Mouse (Mus musculus) layer of hippocampus, postnatal 25 days (tissue): ENCODE data around the gene Fkbp14. TPM values are rescaled to one million over a fixed set of nuclear protein-coding genes. Genes with fewer than 3 reads are reported as not detected.

ENCODE experiments used
- DNase-seq, 2 experiments: peaks; one replicate each; pipeline ENCODE4 v3.0.0; 2022; ENCODE audit warnings: mixed read lengths in 2 of 2, low spot score in 1 of 2; ENCODE audit errors: extremely low spot score in 1 of 2
- total RNA-seq, 2 experiments: library from RNA; stranded (reverse); gene quantifications; 2 replicates each; pipeline ENCODE4 v1.2.3; 2021

The Fkbp14 gene
- 10 to 100 TPM; 12.1 to 12.8 TPM for total RNA-seq

GRCm38 (mm10) chr6:54597208-54597607 is at the start of gene Fkbp14:
TSS of gene Fkbp14 (minus strand) at chr6:54597308.
- no peak for DNase-seq

DNA sequence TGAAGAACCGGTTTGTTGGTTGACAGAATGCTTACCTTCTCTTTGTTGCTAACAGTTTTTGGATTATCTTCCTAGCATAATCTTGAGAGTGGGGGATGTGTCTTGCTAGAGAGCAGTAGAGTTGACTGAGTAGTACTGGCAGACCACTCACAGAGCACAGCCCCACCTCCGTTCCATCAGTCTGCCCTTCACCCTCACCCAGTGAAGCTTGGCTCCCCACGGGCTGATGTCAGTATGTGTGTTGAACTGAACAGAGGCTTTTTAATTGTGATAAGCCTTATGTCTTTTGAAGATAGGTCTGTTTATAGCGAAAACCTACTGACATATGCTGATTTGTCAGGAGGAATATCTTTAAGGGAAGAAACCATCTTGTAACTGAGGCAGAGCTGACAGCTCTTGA is 46.1 kb upstream of the Fkbp14 start:
- no peak for DNase-seq

- no peak for DNase-seq
Observed at GRCm38 (mm10) chr6:54641953-54642352, 44.8 kb upstream of the Fkbp14 start.

GRCm38 (mm10) chr6:54639877-54640276 is 42.8 kb upstream of the Fkbp14 start:
- no peak for DNase-seq

DNA sequence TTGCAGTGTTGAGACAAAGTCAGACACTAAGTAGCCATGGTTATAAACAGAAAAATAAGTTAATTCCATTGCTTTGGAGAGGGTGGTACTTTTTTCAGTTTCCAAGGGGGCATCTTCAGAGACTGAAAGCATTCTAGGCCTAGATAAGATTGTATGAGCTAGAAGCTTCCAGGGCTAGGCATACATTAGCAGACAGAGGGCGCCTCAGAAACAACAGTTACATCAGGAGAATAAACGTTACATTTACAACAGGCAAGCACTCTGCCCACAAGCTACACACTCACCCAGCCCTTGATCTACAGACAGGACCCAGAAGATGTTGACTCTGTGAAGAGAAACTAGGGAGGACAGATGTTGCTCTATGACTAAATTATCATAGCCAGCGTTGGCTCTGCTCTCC is 34.4 kb upstream of the Fkbp14 start:
- no peak for DNase-seq

- no peak for DNase-seq
Observed at GRCm38 (mm10) chr6:54629734-54630133, 32.6 kb upstream of the Fkbp14 start.

DNA sequence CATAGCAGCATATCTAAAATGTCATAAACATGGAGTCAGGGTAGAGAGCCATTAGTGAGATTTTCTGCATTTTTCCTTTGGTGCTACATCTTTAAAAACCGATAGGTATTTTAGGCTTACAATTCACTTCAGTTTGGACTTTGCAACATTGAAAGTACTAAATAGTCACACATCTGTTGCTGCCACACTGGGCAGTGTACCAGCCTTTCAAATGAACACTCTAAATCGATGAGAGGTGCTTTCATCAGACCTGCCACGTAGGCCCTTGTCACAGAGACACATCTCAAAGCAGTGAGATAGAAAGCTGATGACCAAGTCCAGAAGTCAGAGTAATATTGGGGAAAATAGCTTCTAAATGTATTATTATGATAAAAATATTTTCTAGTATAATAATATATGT is 31.3 kb upstream of the Fkbp14 start:
- no peak for DNase-seq

GRCm38 (mm10) chr6:54620357-54620756 is 23.2 kb upstream of the Fkbp14 start:
- no peak for DNase-seq

- DNase-seq: no peak
Observed at GRCm38 (mm10) chr6:54619530-54619929, 22.4 kb upstream of the Fkbp14 start.

DNA sequence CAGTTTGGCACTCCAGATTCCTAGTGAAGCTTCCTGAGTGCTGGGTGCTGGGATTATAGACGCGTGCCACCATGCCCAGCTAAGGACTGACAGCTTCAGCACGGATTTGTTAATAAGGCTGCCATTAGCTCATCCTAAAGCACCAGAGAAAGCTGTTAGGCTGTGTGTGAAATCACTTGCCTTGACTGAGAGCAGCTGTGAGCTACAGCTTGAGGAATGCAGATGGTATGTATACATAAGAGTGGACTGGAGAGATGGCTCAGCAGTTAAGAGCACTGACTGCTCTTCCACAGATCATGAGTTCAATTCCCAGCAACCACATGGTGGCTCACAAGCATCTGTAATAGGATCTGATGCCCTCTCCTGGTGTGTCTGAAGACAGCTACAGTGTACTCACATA is 20.3 kb upstream of the Fkbp14 start:
- no peak for DNase-seq

GRCm38 (mm10) chr6:54606241-54606640 is 9.1 kb upstream of the Fkbp14 start:
- DNase-seq: no peak

DNA sequence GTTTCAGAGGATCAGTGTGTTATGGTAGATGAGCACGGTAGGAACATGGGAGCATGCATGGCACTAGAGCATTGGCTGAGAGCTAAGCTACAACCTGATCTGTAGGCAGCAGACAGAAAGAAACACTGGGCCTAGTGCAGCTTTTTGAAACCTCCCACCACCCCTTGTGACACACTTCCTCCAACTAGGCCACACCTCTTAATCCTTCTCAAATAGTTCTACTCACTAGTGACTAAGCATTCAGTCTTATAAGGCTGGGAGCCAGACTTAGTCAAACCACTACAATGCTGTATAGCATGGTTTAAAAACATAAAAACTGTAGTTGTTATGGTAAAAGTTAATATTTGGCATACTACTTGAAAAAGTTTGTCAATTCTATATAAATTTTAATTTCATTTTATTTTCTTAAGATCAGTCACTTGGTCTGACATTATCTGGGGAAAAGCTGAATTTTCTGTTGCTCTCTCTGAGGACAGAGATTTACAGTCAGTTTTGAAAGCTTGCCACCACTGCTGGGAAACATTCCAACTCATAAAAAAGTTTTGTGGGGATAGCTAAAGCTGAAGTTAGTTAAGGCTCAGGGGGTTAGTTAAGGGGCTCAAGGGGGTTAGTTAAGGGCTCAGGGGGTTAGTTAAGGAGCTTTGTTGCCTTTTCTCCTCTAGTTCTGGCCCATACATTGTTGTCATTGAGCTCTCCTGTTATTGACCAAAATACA is 7.0 kb upstream of the Fkbp14 start:
- no peak for DNase-seq

DNA sequence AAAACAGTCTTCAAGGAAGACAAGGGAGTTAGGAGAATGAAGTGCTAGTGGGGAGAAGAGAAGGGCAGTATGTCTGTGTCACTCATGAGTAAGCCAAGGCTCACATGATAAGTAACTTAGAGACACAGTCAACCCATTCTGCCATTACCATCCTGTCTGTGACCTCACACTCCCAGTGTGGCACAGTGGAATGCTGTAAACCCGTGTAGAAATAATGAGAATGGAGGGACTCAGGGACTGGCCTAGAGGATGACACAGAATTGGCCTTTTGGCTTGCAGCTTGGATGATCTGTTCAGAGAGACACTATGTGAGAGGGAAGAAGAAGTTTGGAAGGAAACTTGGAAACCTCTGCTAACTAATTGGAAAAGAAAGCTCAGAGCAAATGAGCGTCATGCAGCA is 5.8 kb upstream of the Fkbp14 start:
- DNase-seq: no peak

GRCm38 (mm10) chr6:54600681-54601347 is 3.7 kb upstream of the Fkbp14 start:
- DNase-seq: no peak

DNA sequence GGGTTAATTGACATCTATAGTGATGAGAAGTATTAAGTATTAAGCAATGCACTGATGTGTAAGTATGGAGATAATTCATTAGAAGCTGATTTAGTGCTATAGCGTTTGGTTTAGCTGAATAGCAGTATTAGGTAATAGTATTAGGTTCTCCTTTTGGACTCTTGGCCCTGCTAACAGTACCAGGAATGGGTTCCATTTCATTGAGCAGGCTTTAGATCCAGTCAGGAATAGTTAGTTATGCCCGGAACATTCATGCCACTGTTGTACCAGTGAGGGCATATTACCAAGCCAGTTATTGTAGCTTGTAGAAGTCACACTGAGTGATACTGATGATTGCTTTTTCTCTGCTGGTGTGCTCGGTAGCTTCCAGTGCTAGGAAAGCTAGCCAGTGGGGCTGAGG is 603 bp upstream of the Fkbp14 start:
- no peak for DNase-seq

GRCm38 (mm10) chr6:54595330-54595878 is 1.7 kb downstream of the Fkbp14 start:
- no peak for DNase-seq

GRCm38 (mm10) chr6:54594469-54595329 is 2.4 kb downstream of the Fkbp14 start, which contains the start of gene Plekha8:
TSS of gene Plekha8 (plus strand) at chr6:54595111.
- DNase-seq: peak; percentile 84 to 85

DNA sequence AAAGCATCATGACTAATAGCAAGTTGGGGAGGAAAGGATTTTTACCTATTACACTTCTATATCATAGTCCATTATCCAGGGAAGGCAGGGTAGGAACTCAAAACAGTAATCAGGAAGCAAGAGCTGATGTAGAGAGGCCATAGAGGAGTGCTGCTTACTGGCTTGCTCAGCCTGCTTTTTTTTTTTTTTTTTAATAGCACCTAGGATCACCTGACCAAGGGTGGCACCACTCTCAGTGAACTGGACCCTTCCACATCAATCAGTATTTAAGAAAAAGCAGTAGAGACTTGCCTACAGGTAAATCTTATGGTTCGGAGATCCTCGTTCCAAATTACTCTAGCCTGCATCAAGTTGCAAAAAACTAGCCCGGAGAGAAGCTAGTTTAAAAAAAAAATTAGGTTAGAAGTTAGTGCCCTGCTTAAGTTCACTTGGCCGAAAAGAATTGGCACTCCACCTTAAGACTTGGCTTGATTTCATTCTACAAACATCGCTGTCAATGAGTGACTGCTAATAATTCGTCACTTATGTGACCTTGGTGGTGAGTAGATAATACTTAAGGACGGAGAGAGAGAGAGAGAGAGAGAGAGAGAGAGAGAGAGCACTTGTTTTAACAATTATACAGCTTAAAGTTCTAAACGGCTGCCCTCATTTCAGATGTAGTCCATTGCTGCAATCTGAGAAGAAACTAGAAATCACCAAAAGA is 3.2 kb downstream of the Fkbp14 start:
- no peak for DNase-seq

GRCm38 (mm10) chr6:54592938-54593535 is 4.1 kb downstream of the Fkbp14 start:
- DNase-seq: peak; percentile 71 to 83

DNA sequence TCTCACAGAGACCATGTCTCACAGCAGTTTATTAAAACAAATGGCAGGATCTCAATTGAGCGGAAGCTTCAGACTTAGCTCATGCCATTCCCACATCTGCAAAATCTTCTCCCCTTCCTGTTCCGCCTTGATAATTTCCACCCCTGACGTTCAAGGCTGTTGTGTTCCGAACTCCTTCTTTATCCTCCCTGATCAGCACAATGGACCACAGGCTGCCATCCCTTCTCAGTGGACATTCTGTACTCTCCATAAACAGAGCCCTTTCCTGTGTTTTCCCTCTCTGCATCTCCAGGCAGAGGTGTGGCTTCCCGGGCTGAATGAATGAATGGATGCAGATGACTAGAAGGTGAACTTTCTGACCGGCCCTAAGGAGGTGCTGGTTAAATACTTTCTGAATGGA is 5.3 kb downstream of the Fkbp14 start:
- no peak for DNase-seq
